Mouse (Mus musculus) thymus, postnatal 25 days (tissue): ENCODE results near the gene Pias4.

ENCODE experiments used
- DNase-seq: peaks from one replicate; pipeline ENCODE4 v3.0.0; 2022

Pias4 gene

DNA sequence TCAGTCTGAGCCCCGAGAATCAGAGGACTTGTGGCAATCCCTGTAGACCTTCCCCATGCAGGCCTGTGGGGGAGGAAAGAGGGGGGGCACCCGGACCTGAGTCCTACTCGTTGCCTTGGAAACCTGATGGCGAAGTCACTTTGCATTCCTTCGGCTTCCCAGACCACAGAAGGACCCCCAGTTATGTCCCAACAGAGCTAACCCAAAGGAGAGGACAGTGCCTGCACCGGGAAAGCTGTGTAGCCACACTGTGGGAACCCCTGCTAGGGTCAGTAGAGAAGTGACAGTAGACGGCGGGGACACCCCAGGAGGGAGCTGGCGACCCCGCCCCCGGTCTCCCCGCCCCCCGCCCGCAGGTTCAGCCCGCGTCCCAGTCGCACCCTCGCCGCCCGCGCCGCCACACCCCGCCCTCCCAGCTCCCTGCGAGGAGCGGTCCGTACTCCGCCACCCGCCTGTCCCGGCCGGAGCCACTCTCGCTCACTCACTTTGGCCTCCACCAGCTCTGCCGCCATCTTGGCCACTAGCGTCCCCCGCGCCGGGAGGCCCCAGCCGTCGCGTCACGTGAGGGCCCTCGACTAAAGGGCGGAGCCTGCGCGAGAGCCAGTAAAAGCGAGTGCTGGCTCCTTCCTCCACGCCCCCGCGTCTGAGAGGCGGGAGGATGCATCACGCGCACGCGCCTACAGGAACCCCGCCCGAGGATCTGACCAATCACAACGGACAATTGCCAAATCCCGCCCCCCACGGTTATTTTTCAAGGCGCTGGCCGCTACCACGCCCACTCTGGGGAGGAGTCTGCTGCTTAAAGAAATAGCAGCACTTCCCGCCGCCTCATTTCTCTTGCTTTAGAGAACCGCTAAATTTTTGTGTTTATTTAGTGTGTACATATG, at the start of gene Pias4:
TSS of gene Pias4 (minus strand) at position 724 of the 887 bp plus-strand sequence.
- peak; percentile 100 for DNase-seq

DNA sequence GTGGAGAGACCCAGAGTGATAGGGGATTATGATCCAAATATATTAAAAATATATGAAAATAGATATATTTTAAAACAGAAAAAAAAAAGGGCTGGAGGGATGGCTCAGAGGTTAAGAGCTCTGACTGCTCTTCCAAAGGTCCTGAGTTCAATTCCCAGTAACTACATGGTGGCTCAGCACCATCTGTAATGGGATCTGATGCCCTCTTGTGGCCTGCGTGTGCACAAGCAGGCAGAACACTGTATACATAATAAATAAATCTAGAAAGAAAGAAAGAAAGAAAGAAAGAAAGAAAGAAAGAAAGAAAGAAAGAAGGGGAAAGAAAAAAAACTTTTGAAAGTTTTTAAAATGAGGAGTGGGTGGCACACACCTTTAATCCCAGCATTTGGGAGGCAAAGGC, 49.5 kb upstream of the Pias4 start:
- DNase-seq, result peak; percentile 45

DNA sequence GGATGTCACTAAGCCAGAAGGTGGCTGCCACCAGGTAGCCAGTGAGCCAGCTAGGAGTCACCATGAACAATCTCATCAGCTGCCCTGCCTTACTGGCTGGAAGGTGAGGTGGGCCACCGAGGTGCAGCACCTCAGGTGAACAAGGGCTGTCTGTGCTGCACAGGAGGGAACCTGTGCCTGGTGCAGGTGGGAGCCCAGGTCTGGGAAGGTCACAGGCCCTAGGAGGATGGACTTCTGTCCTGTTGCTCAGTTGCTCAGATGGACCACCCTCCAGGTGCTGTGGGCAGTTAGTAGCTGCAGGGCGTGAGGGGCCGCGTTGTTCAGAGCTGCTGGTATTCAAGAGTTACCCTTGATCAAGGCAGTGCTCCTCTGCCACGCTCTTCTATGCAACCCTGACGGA, 49.1 kb upstream of the Pias4 start:
- no peak for DNase-seq

GRCm38 (mm10) chr10:81216260-81216659, 48.5 kb upstream of the Pias4 start:
- no peak for DNase-seq

DNA sequence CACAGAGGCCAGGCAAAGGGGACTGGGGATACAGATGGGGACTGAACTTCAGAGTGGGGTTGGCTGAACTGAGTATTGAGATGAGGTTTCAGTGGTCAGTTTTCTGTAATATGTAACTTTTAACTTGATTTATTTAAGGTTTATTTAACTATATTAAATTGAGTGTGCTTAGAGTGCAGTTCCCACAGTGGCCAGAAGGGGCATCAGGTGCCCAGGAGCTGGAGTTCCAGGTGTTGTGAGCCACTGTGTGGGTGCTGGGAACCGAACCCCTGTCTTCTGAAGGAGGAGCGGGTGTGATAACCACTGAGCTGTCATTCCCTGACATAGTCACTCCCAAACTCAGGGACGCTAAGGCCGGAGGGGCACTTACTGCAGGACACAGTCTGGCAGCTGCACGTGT, 42.4 kb upstream of the Pias4 start:
- no peak for DNase-seq

DNA sequence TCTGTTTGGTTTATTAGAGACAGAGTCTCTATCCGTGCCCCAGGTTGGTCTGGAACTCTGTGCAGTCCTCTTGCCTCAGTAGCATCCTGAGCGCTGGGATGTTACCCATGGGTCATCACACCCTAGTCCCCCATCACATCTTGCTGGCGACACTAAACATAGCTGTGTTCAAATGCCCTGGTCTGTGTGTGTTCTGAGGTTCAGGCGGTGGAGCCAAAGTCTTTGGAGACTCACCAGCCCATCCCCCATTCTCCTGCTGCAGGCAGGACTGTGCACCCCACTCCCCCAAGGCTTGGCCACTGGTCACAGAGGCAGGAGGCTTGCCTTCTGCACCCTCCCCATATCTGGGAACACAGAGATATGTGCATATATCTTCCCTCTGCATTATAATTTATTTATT, 36.4 kb upstream of the Pias4 start:
- DNase-seq, result no peak

GRCm38 (mm10) chr10:81202978-81203720, 35.4 kb upstream of the Pias4 start:
- no peak for DNase-seq

- DNase-seq, result no peak
Measured at GRCm38 (mm10) chr10:81201807-81202758, 34.4 kb upstream of the Pias4 start, which contains the start of gene Nmrk2. Nmrk2 (minus strand) TSS chr10:81202051.

DNA sequence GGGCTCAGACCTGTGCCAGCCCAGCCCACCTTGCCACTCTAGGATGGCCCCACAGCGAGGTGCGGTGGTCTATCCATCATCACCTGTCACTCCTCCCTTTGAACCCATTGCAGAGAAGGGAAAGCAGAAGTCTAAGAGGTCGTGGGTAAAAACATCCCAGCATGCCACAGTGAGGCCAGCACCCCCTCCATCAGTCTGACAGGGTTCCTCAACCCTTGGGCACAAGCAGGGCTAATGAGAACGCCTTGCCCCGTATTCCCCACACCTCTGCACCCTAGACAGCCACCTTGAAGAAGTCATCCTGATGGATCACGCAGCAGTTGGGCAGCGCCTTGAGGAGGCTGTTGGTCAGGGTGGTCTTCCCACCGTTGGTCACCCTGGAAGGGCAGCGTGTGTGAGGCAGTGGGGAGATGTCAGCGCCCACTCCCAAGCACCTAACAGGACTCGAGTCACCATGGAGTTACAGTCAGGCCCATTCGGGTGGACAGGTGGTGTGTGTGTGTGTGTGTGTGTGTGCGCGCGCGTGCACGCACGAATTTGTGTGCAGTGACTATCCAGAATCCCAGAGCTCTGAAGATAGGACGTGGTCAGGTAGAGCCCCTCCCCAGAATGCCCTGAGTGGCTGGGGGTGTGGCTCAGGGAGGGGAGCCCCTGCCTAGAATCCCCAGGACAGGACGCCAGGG, 33.0 kb upstream of the Pias4 start:
- DNase-seq, result no peak

GRCm38 (mm10) chr10:81200141-81200540, 32.4 kb upstream of the Pias4 start:
- DNase-seq, result no peak

DNA sequence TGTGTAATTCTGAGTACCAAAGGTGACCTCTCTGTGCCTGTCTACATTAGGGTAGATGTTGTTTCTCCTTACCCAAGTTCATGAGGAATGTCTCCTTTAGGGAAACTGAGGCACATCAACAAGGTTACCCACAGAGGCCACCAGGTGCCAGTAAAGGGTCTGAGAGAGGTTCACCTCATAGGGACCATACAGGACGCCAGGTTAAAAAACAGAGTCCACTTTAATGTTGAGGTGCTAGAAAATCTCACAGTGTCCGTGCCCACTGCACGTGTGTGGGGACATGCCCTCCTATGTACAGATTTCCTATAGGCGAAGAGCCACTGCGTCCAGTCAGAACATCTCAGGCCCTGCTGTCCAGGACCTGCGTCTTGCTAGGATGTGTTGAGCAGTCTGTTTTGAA, 31.3 kb upstream of the Pias4 start:
- DNase-seq, result no peak

- peak; percentile 71 for DNase-seq
Measured at GRCm38 (mm10) chr10:81198230-81198629, 30.5 kb upstream of the Pias4 start.

GRCm38 (mm10) chr10:81197305-81197704, 29.6 kb upstream of the Pias4 start:
- no peak for DNase-seq

GRCm38 (mm10) chr10:81196470-81197065, 28.8 kb upstream of the Pias4 start:
- DNase-seq, result no peak

GRCm38 (mm10) chr10:81195300-81195699, 27.6 kb upstream of the Pias4 start:
- DNase-seq, result no peak

DNA sequence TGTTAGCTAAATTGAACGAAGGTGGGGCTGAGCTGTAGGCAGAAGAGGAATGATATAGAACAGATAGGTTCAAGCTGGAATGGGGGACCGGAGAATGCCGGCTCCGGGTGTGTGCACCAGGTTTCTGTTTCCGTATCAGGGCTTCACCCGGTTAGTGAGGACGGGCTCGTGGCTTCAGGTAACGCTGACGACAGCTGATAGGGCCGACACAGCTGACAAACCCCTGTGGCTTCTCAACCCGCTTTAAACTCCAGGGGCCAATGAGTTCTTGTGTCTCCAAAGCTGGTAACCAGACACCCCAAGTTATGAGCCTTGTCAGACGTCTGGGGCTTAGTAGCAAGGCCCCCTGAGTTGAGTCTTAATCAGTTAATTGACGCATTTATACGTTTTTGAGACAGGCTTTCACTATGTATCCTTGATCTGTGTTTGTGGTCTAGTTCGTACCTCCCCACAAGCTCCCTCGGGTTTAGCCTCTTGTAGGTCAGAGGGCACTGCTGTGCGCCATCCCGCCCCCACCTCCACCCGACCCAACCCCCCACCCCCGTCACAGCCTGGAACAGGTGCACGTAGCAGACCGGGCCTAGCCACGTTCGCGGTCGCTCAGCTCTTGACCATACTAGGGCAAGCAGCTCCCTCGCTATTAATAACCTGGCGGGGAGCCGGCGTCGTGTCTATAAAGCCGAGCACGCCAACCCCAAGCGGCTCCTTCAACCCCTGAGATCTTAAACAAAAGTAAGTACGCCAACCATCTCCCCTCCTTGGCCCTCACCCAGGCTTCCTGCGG, 26.5 kb upstream of the Pias4 start:
- DNase-seq, result peak; percentile 42

GRCm38 (mm10) chr10:81192968-81193501, 25.3 kb upstream of the Pias4 start:
- DNase-seq, result no peak

- DNase-seq, result peak; percentile 90
Measured at GRCm38 (mm10) chr10:81192270-81192967, 24.7 kb upstream of the Pias4 start.

DNA sequence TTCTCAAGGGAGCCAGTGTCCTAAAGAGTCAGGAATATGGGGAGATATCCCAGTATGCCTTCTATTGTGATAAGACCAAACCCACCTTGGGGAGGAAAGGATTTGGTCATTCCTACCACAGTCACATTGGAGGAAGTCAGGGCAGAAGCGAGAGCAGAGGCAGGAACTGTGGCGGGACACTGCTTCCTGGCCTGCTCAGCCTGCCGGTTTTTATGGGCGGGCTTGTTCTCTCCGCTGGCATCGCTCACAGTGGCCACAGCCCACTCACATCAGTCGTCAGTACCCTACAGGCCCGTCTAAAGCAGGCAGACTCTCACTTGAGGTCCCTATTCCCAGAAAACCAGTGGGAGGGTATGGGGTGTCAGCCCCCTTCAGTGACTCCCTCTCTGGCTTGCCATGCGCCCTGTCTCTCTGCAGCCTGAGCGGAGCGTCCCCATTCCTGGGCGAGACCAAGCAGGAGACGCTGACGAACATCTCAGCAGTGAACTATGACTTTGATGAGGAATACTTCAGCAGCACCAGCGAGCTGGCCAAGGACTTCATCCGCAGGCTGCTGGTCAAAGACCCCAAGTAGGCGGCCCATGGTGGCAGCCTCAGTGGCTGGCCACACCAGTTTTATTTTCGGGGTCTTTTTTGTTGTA, 23.7 kb upstream of the Pias4 start:
- DNase-seq, result no peak
